Mouse (Mus musculus) cerebellum, adult 11-12 months (tissue): Measurements from ENCODE around the gene Mchr1.

ENCODE experiments used
- DNase-seq: peaks from one replicate; pipeline ENCODE4 v3.0.0; 2022

Mchr1 gene

DNA sequence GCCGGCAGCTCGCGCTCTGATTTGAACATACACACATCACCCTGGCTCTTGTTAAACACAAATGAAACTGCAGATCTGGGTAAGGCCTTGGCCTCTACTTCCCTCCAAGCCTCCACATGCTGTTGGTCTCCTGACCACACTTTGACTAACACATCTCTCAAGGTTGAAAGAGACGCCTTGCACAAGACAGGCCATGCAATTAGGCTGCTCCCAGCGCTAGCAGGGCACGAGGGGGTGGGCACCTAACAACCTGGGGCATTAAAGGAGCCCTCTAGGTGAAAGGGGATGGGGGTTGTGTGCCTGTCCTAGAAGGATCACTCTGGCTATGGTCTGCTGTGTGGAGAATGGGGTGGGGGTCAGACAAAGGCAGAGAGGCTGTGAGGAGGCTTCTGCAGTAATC, 43.4 kb downstream of the Mchr1 start:
- no peak for DNase-seq

DNA sequence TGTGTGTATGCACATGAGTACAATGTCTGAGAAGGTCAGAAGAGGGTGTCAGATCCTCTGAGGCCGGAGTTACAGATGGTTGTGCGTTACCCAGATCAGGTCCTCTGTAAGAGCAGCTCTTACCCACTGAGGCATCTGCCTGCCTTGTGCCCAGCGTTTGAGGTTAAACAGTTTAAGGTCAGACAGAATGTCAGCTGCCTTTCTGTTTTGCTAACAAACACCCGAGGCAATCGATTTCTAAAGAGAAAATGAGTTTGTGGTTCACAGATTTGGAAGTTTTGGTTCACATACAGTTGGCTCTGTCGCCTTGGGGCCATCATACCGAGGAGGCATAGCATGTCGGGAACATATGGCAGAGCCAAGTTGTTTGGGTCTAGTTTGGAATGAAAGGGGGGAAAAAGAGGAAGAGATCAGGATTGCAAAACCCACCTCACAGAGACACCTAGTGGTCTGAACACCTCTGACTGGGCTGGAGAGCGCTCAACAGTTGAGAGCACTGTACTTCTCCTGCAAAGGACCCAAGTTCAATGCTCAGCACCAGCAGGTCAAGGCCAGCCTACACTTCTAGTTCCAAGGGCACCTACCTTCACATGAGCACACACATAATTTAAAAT, 48.9 kb downstream of the Mchr1 start:
- no peak for DNase-seq
